10 mouse cellular contexts compared by ENCODE assay signal in genomic region chr6:31933364-31933763, GRCm38 (mm10).
A peak's percentile ranks its signal among the peaks of the same experiment; 100 is the strongest.
DNase-seq lines count a peak whose midpoint lies in the region; ATAC-seq lines count a peak whose summit lies in the region.
"Had no signal": no experiment of that assay in that cellular context is flagged by ENCODE, and none has a peak within 500 bp of the region (broad histone marks: within the 10 kb centered on the region; RNA-seq: fewer than 3 reads in every experiment).

No protein-coding gene starts in this region.

- H3K27ac ChIP-seq in midbrain, embryonic 13.5 days = peak overlapping the region; percentile 40; the same call in 1 of the 2 replicates
- H3K27ac ChIP-seq: embryonic facial prominence, embryonic 10.5 days; left cerebral cortex, adult 2 months; liver, embryonic 13.5 days had no signal

- no peak; the same call in 1 of the 2 replicates for ATAC-seq in midbrain, embryonic 13.5 days

- H3K27me3 ChIP-seq in midbrain, embryonic 13.5 days = 0 out of 2 replicates have a peak, but pooled peaks cover 5% of the 10 kb centered on the region
- H3K27me3 ChIP-seq: liver, embryonic 13.5 days had no signal

- H3K4me3 ChIP-seq in midbrain, embryonic 13.5 days (replicated peaks) = no peak overlapping the region
- H3K4me3 ChIP-seq: embryonic facial prominence, embryonic 10.5 days; left cerebral cortex, adult 2 months; liver, embryonic 13.5 days had no signal

- peaks cover 13% of the 10 kb centered on the region for H3K4me1 ChIP-seq in midbrain, embryonic 13.5 days (replicated peaks)
- H3K4me1 ChIP-seq: liver, embryonic 13.5 days had no signal

- peak; percentile 27 to 48 for DNase-seq in right cerebral cortex, postnatal 10 days (ENCODE audit: low spot score in 2 of 2)
- no peak for DNase-seq in right cerebral cortex, postnatal 14 days
- peak; percentile 18 to 21 for DNase-seq in kidney, adult 8-10 months
- no peak for DNase-seq in urinary bladder, postnatal 25 days (ENCODE audit: low spot score)
- DNase-seq in thymus, postnatal 0 days (ENCODE audit: low spot score) = no peak
- no peak for DNase-seq in frontal cortex, postnatal 36 days (ENCODE audit: low spot score in 2 of 2)
- DNase-seq: liver, embryonic 13.5 days had no signal

- no peaks in the 10 kb centered on the region for H3K9me3 ChIP-seq in midbrain, embryonic 13.5 days
- H3K9me3 ChIP-seq: embryonic facial prominence, embryonic 10.5 days; liver, embryonic 13.5 days had no signal

- H3K4me2 ChIP-seq in midbrain, embryonic 13.5 days (replicated peaks) = no peak overlapping the region
- H3K4me2 ChIP-seq: liver, embryonic 13.5 days had no signal

- no peaks in the 10 kb centered on the region for H3K36me3 ChIP-seq in midbrain, embryonic 13.5 days
- H3K36me3 ChIP-seq: embryonic facial prominence, embryonic 10.5 days; liver, embryonic 13.5 days had no signal

- H3K9ac ChIP-seq in midbrain, embryonic 13.5 days (replicated peaks) = no peak overlapping the region
- H3K9ac ChIP-seq: liver, embryonic 13.5 days had no signal

- 28% methylated on average over 5 of the region's 5 CpGs for WGBS in midbrain, embryonic 13.5 days

Comparison
In these comparisons a context has a peak if more than half of its experiments do, and no peak if none do; other contexts are left out.
1. DNase-seq: peak in right cerebral cortex, postnatal 10 days (2 of 2) and kidney, adult 8-10 months (2 of 2); none in right cerebral cortex, postnatal 14 days (single experiment), urinary bladder, postnatal 25 days (single experiment), thymus, postnatal 0 days (single experiment) and frontal cortex, postnatal 36 days (0 of 2).